Mouse (Mus musculus): ENCODE data around the gene Fyttd1. TPM values are rescaled to one million over a fixed set of nuclear protein-coding genes. Genes with fewer than 3 reads are reported as not detected.

The Fyttd1 gene
- polyA plus RNA-seq, 1 experiment: 39.8 TPM

DNA sequence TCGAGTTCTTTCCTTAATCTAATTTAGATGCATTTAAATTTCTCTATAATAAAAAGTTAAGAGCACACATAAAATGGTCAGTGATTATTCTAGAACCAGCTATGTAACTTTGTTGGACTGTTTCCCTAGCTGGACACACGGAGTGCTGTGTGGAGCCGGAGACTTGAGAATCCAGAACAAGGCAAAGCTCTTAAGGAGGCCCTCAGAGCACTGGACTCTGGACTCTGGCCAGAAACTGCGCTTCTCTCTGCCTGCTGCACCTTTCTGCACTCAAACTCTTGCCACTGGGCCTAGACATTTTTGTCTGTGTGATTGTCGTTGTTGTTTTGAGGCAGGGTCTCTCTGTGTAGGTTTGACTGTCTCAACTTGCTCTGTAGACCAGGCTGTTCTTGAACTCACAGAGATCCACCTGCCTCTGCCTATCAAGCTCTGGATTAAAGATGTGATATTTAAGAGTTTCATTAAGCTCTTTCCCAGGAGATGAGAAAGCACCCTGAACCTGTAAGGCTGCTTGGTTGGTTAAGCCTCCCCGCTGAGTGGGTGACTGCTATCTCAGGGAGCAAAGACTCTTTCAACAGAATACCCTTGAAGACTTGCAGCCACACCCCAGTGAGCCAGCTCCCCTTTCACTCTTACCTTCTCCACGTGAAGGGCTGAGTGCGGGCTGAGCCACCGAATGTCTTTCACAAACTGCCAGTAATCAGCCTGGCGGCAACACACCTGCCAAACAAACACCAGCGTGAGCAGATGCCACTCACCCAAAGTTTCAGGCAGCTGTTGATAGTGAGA, 28.1 kb upstream of the Fyttd1 start:
- Histone ChIP-seq H3K79me2 (ENCODE audit: control insufficient read depth, insufficient read depth) (peaks cover 5% of the 10 kb centered on the region), H3K27me3 (ENCODE audit: control insufficient read depth, insufficient read depth, insufficient read length) (no peaks in the 10 kb centered on the region), H3K36me3 (ENCODE audit: control insufficient read depth, insufficient read depth) (peaks cover 38% of the 10 kb centered on the region), H3ac (ENCODE audit: control insufficient read depth, insufficient read length) (no peak overlapping the region), H3K4me2 (ENCODE audit: low read depth) (no peak overlapping the region), H3K4me3 (no peak overlapping the region)
- no peak for TF ChIP-seq MYOG (IDR thresholded peaks at IDR 0.05; ENCODE audit: control insufficient read depth in 1 of 3, insufficient read depth in 1 of 3, insufficient read length in 2 of 3, low read depth in 2 of 3)
- TF ChIP-seq SRF (IDR thresholded peaks at IDR 0.05; ENCODE audit: control insufficient read depth, insufficient read length, low read depth): no peak
- no peak for TF ChIP-seq CEBPB (IDR thresholded peaks at IDR 0.05; ENCODE audit: insufficient read depth, poor library complexity, severe bottlenecking)
- TF ChIP-seq REST (IDR thresholded peaks at IDR 0.05; ENCODE audit: insufficient read depth, insufficient read length): no peak
- TF ChIP-seq USF1 (IDR thresholded peaks at IDR 0.05; ENCODE audit: low read depth): no peak

DNA sequence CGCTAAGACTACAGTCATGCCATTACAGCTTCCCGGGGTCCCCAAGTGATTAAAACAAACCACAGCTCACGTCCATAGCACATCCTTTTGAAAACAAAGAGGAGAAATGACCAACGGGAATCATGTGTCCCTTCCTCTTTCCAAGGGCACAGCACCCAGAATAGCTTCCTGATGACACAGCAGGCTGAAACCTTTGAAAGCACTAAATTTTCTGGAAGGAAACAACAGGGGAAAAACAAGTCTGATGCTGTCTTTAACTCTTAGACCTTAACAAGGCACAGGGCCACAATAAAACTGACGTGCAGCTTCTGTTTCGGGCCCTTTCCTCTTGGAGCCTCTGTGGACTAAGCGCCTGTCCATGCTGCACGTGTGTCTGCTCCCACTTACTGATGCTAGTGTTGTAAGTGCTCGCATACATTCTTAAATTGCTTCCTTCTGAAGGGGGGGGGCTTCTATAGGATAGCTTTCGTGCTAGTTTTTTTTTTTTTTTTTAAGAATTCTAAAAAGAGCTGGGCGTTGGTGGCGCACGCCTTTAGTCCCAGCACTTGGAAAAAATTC, 23.7 kb upstream of the Fyttd1 start:
- Histone ChIP-seq H3K4me2 (ENCODE audit: low read depth) (peak overlapping the region; percentile 27), H3ac (ENCODE audit: control insufficient read depth, insufficient read length) (no peak overlapping the region), H3K27me3 (ENCODE audit: control insufficient read depth, insufficient read depth, insufficient read length) (no peaks in the 10 kb centered on the region), H3K36me3 (ENCODE audit: control insufficient read depth, insufficient read depth) (peaks cover 10% of the 10 kb centered on the region), H3K79me2 (ENCODE audit: control insufficient read depth, insufficient read depth) (peaks cover 25% of the 10 kb centered on the region), H3K4me3 (no peak overlapping the region)
- no peak for TF ChIP-seq REST (IDR thresholded peaks at IDR 0.05; ENCODE audit: insufficient read depth, insufficient read length)
- no peak for TF ChIP-seq E2F4 (IDR thresholded peaks at IDR 0.05; ENCODE audit: insufficient read depth)
- no peak for TF ChIP-seq CEBPB (IDR thresholded peaks at IDR 0.05; ENCODE audit: insufficient read depth, poor library complexity, severe bottlenecking)
- TF ChIP-seq USF1 (IDR thresholded peaks at IDR 0.05; ENCODE audit: low read depth): no peak

DNA sequence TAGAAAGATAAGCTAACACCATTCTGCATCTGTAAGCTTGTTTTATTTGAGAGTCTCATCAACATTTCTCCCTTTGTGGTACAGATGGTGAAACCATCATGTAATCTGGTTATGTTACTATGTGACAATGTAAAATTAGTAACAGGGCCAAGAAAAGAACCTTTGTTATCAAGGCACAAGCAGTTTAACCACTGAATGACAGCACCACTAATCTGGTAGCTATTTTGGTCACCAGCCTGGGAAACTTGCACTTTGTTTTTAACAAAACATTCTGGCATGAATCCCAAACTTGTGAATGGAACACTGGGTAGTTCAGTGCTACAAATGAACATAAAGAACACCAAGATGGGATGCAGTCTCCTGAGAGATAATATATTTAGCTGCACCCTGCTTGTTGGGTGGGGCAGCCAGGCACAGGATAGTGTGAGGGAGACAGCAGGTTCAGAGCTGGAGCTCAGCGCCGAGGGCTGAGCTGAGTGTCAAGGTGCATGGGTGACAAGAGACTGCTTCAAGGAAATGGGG, 23.2 kb upstream of the Fyttd1 start:
- H3ac ChIP-seq (ENCODE audit: control insufficient read depth, insufficient read length): no peak overlapping the region
- no peaks in the 10 kb centered on the region for H3K27me3 ChIP-seq (ENCODE audit: control insufficient read depth, insufficient read depth, insufficient read length)
- H3K79me2 ChIP-seq (ENCODE audit: control insufficient read depth, insufficient read depth): peaks cover 25% of the 10 kb centered on the region
- H3K4me3 ChIP-seq: no peak overlapping the region
- TF ChIP-seq CEBPB (IDR thresholded peaks at IDR 0.05; ENCODE audit: insufficient read depth, poor library complexity, severe bottlenecking): peak; percentile 49; the same call in 1 of the 2 replicates
- TF ChIP-seq MYOG (IDR thresholded peaks at IDR 0.05; ENCODE audit: control insufficient read depth in 1 of 3, insufficient read depth in 1 of 3, insufficient read length in 2 of 3, low read depth in 2 of 3): no peak
- peak overlapping the region; percentile 45 for H3K4me2 ChIP-seq (ENCODE audit: low read depth)
- H3K36me3 ChIP-seq (ENCODE audit: control insufficient read depth, insufficient read depth): peaks cover 4% of the 10 kb centered on the region

DNA sequence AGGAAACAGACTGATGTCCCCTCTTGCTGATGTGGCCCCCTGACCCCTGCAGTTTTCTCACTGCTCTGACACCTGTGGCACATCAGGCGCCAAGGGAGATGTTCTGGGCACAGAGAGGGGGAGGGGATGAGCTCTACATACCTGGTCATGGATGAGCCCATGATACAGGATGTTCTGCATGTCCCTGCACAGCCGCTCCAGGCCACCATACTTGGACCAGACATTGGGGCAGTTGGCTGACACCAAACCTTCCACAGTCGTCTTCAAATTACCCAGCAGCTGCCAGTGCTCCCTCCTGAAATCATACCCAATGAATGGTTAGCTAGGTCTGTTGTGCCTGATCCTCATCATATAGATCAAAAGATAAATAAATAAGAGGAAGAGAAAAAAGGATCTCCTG, 20.5 kb upstream of the Fyttd1 start:
- Histone ChIP-seq H3K27me3 (ENCODE audit: control insufficient read depth, insufficient read depth, insufficient read length) (no peaks in the 10 kb centered on the region), H3K36me3 (ENCODE audit: control insufficient read depth, insufficient read depth) (peaks cover 9% of the 10 kb centered on the region), H3ac (ENCODE audit: control insufficient read depth, insufficient read length) (no peak overlapping the region), H3K4me3 (no peak overlapping the region), H3K4me2 (ENCODE audit: low read depth) (peak overlapping the region; percentile 9), H3K79me2 (ENCODE audit: control insufficient read depth, insufficient read depth) (peaks cover 36% of the 10 kb centered on the region)
- peak in 1 of 3 experiments; percentile 25 for TF ChIP-seq MYOG (IDR thresholded peaks at IDR 0.05; ENCODE audit: control insufficient read depth in 1 of 3, insufficient read depth in 1 of 3, insufficient read length in 2 of 3, low read depth in 2 of 3)
- TF ChIP-seq TCF3 (IDR thresholded peaks at IDR 0.05; ENCODE audit: insufficient read length, low read depth): no peak
- no peak for TF ChIP-seq E2F4 (IDR thresholded peaks at IDR 0.05; ENCODE audit: insufficient read depth)
- TF ChIP-seq SRF (IDR thresholded peaks at IDR 0.05; ENCODE audit: control insufficient read depth, insufficient read length, low read depth): no peak

DNA sequence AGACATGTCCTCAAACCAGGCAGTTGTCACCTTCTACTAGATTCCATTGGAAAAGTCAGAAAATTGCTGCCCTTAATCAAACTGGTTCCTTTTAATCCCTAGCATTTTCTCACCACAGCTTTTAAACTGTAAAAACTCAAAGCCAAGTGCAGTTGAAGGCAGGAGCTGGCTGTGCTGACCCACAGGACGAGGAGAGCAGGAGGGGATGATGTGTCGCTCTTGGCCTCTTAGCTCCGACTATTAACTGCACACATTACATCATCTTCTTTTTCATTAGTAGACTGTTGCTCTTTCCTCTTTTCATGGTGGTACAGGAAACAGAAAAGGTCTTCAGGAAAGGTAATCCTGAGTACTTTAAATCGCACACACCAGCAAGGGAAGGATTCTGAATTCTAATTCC, 18.9 kb upstream of the Fyttd1 start:
- Histone ChIP-seq H3K4me3 (no peak overlapping the region), H3K27me3 (ENCODE audit: control insufficient read depth, insufficient read depth, insufficient read length) (no peaks in the 10 kb centered on the region), H3K36me3 (ENCODE audit: control insufficient read depth, insufficient read depth) (peaks cover 9% of the 10 kb centered on the region), H3ac (ENCODE audit: control insufficient read depth, insufficient read length) (no peak overlapping the region), H3K79me2 (ENCODE audit: control insufficient read depth, insufficient read depth) (peaks cover 52% of the 10 kb centered on the region), H3K4me2 (ENCODE audit: low read depth) (peak overlapping the region; percentile 98)
- TF ChIP-seq TCF3 (IDR thresholded peaks at IDR 0.05; ENCODE audit: insufficient read length, low read depth) (no peak), MYOG (IDR thresholded peaks at IDR 0.05; ENCODE audit: control insufficient read depth in 1 of 3, insufficient read depth in 1 of 3, insufficient read length in 2 of 3, low read depth in 2 of 3) (no peak), CEBPB (IDR thresholded peaks at IDR 0.05; ENCODE audit: insufficient read depth, poor library complexity, severe bottlenecking) (peak; percentile 37; the same call in 1 of the 2 replicates), POLR2AphosphoS2 (IDR thresholded peaks at IDR 0.05; ENCODE audit: insufficient read length, low read depth) (no peak), SRF (IDR thresholded peaks at IDR 0.05; ENCODE audit: control insufficient read depth, insufficient read length, low read depth) (no peak), REST (IDR thresholded peaks at IDR 0.05; ENCODE audit: insufficient read depth, insufficient read length) (no peak), POLR2A (IDR thresholded peaks at IDR 0.05; ENCODE audit: insufficient read length, low read depth) (peak; percentile 58), MAX (IDR thresholded peaks at IDR 0.05; ENCODE audit: low read depth) (no peak), TCF12 (IDR thresholded peaks at IDR 0.05; ENCODE audit: insufficient read depth, poor library complexity, severe bottlenecking) (no peak), E2F4 (IDR thresholded peaks at IDR 0.05; ENCODE audit: insufficient read depth) (no peak), USF1 (IDR thresholded peaks at IDR 0.05; ENCODE audit: low read depth) (no peak), MYOD1 (IDR thresholded peaks at IDR 0.05; ENCODE audit: control insufficient read depth in 1 of 3, insufficient read length in 2 of 3, low read depth in 2 of 3) (no peak)
